Mouse (Mus musculus): ENCODE results near the gene Nkx1-1. TPM values are rescaled to one million over a fixed set of nuclear protein-coding genes. Genes with fewer than 3 reads are reported as not detected.

Nkx1-1 gene
- total and polyA plus RNA-seq, 2 experiments from 2014 or later, result 0.35 to 6.5 TPM

GRCm38 (mm10) chr5:33458132-33458622 is 24.4 kb upstream of the Nkx1-1 start:
- Histone ChIP-seq H3K36me3 (ENCODE audit: insufficient read depth, low read length) (no peaks in the 10 kb centered on the region), H3K4me1 (ENCODE audit: insufficient read depth, low read length) (no peaks in the 10 kb centered on the region), H3K4me3 (ENCODE audit: low read length) (no peak overlapping the region), H3K9ac (replicated peaks; ENCODE audit: low read length) (no peak overlapping the region), H3K27me3 (ENCODE audit: insufficient read depth, low read length) (no peaks in the 10 kb centered on the region), H3K27ac (no peak overlapping the region), H3K9me3 (ENCODE audit: low read length) (no peaks in the 10 kb centered on the region), H3K4me2 (ENCODE audit: low read depth, low read length) (no peak overlapping the region)
- 33% methylated on average over 3 of the region's 3 CpGs for WGBS
- ATAC-seq (no peak), DNase-seq (ENCODE audit: low spot score) (no peak)
- TF ChIP-seq CTCF (IDR thresholded peaks at IDR 0.05; ENCODE audit: low read depth), result no peak

GRCm38 (mm10) chr5:33455737-33456136 is 22.0 kb upstream of the Nkx1-1 start:
- Histone ChIP-seq H3K27me3 (ENCODE audit: insufficient read depth, low read length) (no peaks in the 10 kb centered on the region), H3K9ac (replicated peaks; ENCODE audit: low read length) (no peak overlapping the region), H3K4me3 (ENCODE audit: low read length) (no peak overlapping the region), H3K27ac (no peak overlapping the region), H3K9me3 (ENCODE audit: low read length) (no peaks in the 10 kb centered on the region), H3K4me1 (ENCODE audit: insufficient read depth, low read length) (no peaks in the 10 kb centered on the region), H3K4me2 (ENCODE audit: low read depth, low read length) (no peak overlapping the region), H3K36me3 (ENCODE audit: insufficient read depth, low read length) (no peaks in the 10 kb centered on the region)
- ATAC-seq (no peak), DNase-seq (ENCODE audit: low spot score) (no peak)
- 65% methylated on average over 8 of the region's 8 CpGs for WGBS
- no peak for TF ChIP-seq CTCF (IDR thresholded peaks at IDR 0.05; ENCODE audit: low read depth)

- H3K9me3 ChIP-seq (ENCODE audit: low read length), result no peaks in the 10 kb centered on the region
- H3K27ac ChIP-seq, result no peak overlapping the region
- no peak overlapping the region for H3K4me3 ChIP-seq (ENCODE audit: low read length)
- peaks cover 18% of the 10 kb centered on the region for H3K27me3 ChIP-seq (ENCODE audit: insufficient read depth, low read length)
- no peak overlapping the region for H3K4me2 ChIP-seq (ENCODE audit: low read depth, low read length)
- no peak for TF ChIP-seq CTCF (IDR thresholded peaks at IDR 0.05; ENCODE audit: low read depth)
- DNase-seq (ENCODE audit: low spot score) (no peak), ATAC-seq (no peak)
- no peaks in the 10 kb centered on the region for H3K36me3 ChIP-seq (ENCODE audit: insufficient read depth, low read length)
- WGBS, result 49% methylated on average over 9 of the region's 9 CpGs
- no peaks in the 10 kb centered on the region; the same call in 1 of the 2 replicates for H3K4me1 ChIP-seq (ENCODE audit: insufficient read depth, low read length)
- no peak overlapping the region for H3K9ac ChIP-seq (replicated peaks; ENCODE audit: low read length)
These were observed 10.0 kb upstream of the Nkx1-1 start for GRCm38 (mm10) chr5:33443794-33444193.

- peak; percentile 49 for DNase-seq (ENCODE audit: low spot score)
- peak; percentile 93 for TF ChIP-seq CTCF (IDR thresholded peaks at IDR 0.05; ENCODE audit: low read depth)
- WGBS, result 4% methylated on average over 54 of the region's 56 CpGs
- peak overlapping the region; percentile 30; the same call in 1 of the 2 replicates for H3K9ac ChIP-seq (replicated peaks; ENCODE audit: low read length)
- peak overlapping the region; percentile 44 for H3K4me3 ChIP-seq (ENCODE audit: low read length)
- peak overlapping the region; percentile 80 for H3K4me2 ChIP-seq (ENCODE audit: low read depth, low read length)
- peaks cover 3% of the 10 kb centered on the region; the same call in 1 of the 2 replicates for H3K4me1 ChIP-seq (ENCODE audit: insufficient read depth, low read length)
- no peak overlapping the region for H3K27ac ChIP-seq
- ATAC-seq, result peak; percentile 37
- peaks cover 25% of the 10 kb centered on the region for H3K27me3 ChIP-seq (ENCODE audit: insufficient read depth, low read length)
- H3K9me3 ChIP-seq (ENCODE audit: low read length), result no peaks in the 10 kb centered on the region
- H3K36me3 ChIP-seq (ENCODE audit: insufficient read depth, low read length), result no peaks in the 10 kb centered on the region
These were observed 9.3 kb upstream of the Nkx1-1 start for GRCm38 (mm10) chr5:33442927-33443710.

- ATAC-seq (peak; percentile 74), DNase-seq (ENCODE audit: low spot score) (peak; percentile 80)
- H3K4me3 ChIP-seq (ENCODE audit: low read length), result no peak overlapping the region
- H3K27ac ChIP-seq, result no peak overlapping the region
- no peaks in the 10 kb centered on the region for H3K9me3 ChIP-seq (ENCODE audit: low read length)
- H3K9ac ChIP-seq (replicated peaks; ENCODE audit: low read length), result no peak overlapping the region
- 4% methylated on average over 19 of the region's 23 CpGs for WGBS
- H3K27me3 ChIP-seq (ENCODE audit: insufficient read depth, low read length), result peaks cover 64% of the 10 kb centered on the region
- H3K36me3 ChIP-seq (ENCODE audit: insufficient read depth, low read length), result no peaks in the 10 kb centered on the region
- peaks cover 4% of the 10 kb centered on the region for H3K4me1 ChIP-seq (ENCODE audit: insufficient read depth, low read length)
- TF ChIP-seq CTCF (IDR thresholded peaks at IDR 0.05; ENCODE audit: low read depth), result no peak
- no peak overlapping the region for H3K4me2 ChIP-seq (ENCODE audit: low read depth, low read length)
These were observed 4.4 kb upstream of the Nkx1-1 start for GRCm38 (mm10) chr5:33438214-33438613.

GRCm38 (mm10) chr5:33435941-33436340 is 2.2 kb upstream of the Nkx1-1 start:
- WGBS, result 0% methylated on average over 4 of the region's 4 CpGs
- Histone ChIP-seq H3K4me3 (ENCODE audit: low read length) (no peak overlapping the region), H3K27ac (no peak overlapping the region), H3K4me2 (ENCODE audit: low read depth, low read length) (no peak overlapping the region), H3K4me1 (ENCODE audit: insufficient read depth, low read length) (peaks cover 4% of the 10 kb centered on the region; the same call in 1 of the 2 replicates), H3K9ac (replicated peaks; ENCODE audit: low read length) (no peak overlapping the region), H3K9me3 (ENCODE audit: low read length) (no peaks in the 10 kb centered on the region), H3K27me3 (ENCODE audit: insufficient read depth, low read length) (peaks cover 75% of the 10 kb centered on the region), H3K36me3 (ENCODE audit: insufficient read depth, low read length) (no peaks in the 10 kb centered on the region)
- DNase-seq (ENCODE audit: low spot score) (no peak), ATAC-seq (no peak)
- TF ChIP-seq CTCF (IDR thresholded peaks at IDR 0.05; ENCODE audit: low read depth), result no peak

GRCm38 (mm10) chr5:33435151-33435550 is 1.4 kb upstream of the Nkx1-1 start:
- H3K36me3 ChIP-seq (ENCODE audit: insufficient read depth, low read length), result no peaks in the 10 kb centered on the region
- H3K4me1 ChIP-seq (ENCODE audit: insufficient read depth, low read length), result peaks cover 4% of the 10 kb centered on the region; the same call in 1 of the 2 replicates
- no peaks in the 10 kb centered on the region for H3K9me3 ChIP-seq (ENCODE audit: low read length)
- H3K27me3 ChIP-seq (ENCODE audit: insufficient read depth, low read length), result peaks cover 82% of the 10 kb centered on the region
- no peak for TF ChIP-seq CTCF (IDR thresholded peaks at IDR 0.05; ENCODE audit: low read depth)
- ATAC-seq, result no peak
- no peak for DNase-seq (ENCODE audit: low spot score)
- 1% methylated on average over 26 of the region's 26 CpGs for WGBS
- H3K9ac ChIP-seq (replicated peaks; ENCODE audit: low read length), result no peak overlapping the region
- no peak overlapping the region for H3K27ac ChIP-seq
- H3K4me3 ChIP-seq (ENCODE audit: low read length), result no peak overlapping the region
- no peak overlapping the region for H3K4me2 ChIP-seq (ENCODE audit: low read depth, low read length)
